Mouse (Mus musculus) erythroid progenitor cell, adult 5-6 weeks (primary cell): ENCODE measurements around the gene Cnpy3. TPM values are rescaled to one million over a fixed set of nuclear protein-coding genes. Genes with fewer than 3 reads are reported as not detected.
A peak's percentile ranks its signal among the peaks of the same experiment; 100 is the strongest.

Source experiments
- ATAC-seq: replicated peaks from 2 replicates; pipeline ENCODE4 v1.8.0; 2016; ENCODE audit warnings: moderate number of reproducible peaks, mild to moderate bottlenecking, moderate TSS enrichment, inconsistent platforms; ENCODE audit not compliant: poor library complexity, low FRiP score, severe bottlenecking
- total RNA-seq, 2 experiments: library from RNA; stranded (forward) in 1 of 2; stranded (reverse) in 1 of 2; fragments of 150-400 nt in 1 of 2; fragments of 186-747, 209-891 nt in 1 of 2; gene quantifications; 2 replicates each; pipeline versions ENCODE4 v1.2.3 to v1.2.4; 2015 to 2017; ENCODE audit warnings: low replicate concordance in 2 of 2

The Cnpy3 gene
- total RNA-seq, 2 experiments from 2014 or later = 3.4 to 7.2 TPM

DNA sequence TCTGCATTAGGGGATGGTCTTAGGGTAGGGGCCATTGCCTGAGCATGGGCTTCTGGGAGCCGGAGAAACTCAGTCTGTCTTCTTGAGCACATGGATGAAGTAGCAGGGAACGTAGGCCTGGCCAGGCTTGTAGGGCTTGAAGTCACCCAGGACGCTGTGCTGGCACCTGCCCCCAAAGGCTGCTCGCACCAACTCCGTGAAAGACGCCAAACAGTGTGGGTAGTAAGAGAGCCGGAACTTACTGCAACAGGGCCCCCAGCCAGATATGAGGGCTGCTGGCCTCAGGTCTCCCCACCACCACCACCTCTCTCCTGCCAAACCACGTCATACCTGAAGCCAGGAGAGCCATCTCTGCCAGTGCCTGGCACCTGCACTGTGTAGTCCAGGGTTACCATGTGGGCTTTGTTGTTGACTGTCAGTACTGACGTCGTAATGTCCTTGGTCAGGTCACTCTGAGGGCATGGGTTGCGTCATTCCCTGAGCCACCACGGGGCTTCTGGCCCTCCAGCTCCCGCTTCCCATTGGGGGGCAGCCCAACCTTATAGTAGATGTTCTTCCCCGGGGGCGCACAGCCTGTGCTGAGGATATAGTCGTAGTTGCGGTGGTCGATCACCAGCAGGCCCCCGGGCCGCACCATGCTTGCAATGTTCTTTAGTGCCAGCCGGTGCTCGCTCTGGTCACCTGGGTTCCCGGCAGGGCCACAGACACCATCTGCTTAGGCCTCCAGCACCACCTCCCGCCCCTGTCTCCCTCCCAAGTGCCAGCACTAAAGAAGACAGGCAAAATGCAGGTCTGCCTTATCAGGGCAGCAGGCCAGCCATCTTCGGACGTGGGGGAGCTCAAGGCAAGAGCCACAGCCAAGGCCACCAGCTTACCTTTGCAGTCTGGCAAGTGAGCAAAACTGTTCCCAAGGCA lies 26.0 kb downstream of the Cnpy3 start:
- no peak for ATAC-seq

DNA sequence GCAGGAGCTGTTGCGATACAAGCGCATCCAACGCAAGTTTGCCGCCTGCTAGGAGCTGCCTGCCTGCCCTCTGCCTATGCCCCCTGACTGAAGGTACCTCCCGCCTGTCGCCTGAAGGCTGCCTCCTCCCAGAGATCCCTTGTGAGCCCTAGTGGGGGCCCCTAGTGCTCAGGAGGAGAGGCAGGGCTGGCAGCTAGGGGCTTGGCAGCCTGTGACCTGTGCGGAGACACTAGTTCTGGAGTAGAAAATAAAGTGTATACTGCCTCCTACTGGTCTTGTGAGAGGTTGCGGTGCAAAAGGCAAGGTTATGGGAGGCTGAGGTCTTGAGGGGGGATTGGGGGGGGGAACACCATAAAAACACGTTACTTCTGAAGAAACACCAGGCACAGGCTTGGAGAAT lies 26.7 kb downstream of the Cnpy3 start:
- ATAC-seq = no peak

DNA sequence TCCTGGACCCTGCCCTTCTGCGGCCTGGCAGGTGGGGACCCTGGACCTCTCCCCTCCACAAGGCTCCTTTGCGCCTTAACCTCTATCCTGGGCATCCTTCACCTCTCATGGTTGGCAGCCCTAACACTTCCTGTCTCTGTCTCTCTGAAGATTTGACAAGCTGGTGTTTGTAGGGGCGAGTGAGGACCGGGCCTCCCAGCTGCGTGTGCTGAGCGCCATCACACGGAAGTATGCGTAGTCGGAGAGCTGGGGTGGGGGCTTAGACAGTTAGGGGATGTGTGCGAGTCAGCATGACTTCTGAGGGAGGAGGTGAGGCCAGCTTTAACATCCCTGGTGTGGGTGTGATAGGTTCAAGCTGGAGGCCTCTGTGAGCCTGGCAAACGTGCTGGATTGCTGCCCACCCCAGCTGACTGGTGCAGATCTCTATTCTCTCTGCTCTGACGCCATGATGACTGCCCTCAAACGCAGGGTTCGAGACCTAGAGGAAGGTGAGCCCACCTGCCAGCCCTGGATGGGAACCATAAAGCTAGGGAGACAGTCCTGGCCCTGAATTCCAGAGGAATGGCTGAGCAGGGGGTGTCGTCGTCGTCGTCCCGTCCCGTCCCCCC lies 27.4 kb downstream of the Cnpy3 start:
- ATAC-seq = no peak

DNA sequence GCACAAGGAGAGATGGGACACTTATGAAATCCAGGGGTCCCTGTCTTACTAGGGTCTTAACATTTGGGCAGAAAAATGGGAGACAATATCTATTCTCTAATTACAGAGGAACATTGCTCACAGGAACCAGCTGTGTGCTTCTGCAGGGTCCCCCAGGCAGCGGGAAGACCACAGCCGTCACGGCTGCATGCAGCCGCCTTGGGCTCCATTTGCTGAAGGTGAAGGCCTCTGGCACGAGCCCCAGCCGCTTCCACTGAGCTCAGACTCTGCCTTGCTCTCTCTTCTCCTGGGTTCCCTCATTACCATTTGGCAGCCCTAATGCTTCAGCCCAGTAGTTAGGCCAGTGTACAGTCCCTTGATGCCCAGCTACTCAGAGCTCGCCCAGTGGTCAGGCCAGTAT lies 30.9 kb downstream of the Cnpy3 start:
- no peak for ATAC-seq

DNA sequence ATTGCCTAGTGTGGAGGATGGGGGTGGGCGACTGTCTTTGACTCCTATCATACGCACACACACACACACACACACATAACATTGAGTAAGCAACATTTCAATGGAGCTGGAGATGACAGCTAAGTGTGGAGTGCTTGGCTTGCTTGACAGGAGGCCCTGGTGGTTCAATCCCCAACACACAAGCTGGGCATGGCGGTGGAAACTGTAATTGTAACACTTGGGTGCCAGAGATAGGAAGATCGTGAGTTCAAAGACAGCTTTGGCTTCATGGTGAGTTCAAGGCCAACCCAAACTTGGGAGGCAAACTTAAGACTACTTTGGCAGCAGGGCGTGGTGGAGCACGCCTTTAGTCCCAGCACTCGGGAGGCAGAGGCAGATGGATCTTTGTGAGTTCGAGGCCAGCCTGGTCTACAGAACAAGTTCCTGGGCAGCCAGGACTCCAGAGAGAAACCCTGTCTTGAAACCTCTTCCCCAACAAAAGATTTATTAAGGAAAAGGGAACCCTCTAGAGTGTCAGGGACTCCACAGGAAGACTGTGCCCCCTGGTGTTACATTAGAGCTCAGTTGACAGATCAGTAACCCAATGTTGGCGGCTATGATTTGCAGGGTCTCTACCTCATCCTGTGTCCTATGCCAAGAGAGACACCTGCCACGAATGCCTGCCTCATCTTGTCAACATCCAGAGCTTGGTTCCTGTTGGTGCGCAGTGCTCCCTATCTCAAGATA lies 37.1 kb downstream of the Cnpy3 start:
- ATAC-seq = no peak

DNA sequence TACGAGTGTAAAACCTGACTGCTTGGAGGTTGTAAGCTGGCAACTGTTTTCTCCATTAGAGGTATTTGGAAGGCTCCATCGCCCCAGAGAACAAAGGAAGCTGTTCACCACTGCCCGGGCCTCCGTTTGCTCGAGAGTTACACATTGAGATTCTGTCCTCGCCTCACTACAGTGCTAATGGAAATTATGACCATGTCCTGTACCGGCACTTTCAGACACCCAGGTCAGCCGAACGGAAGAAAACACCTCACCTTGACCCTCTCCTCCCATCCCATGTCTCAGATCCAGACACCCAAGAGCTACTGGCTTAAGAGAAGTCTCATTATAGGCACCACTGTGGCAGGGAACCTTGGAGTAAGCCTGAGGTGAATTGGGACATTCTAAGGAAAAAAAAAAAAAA lies 38.2 kb downstream of the Cnpy3 start:
- no peak for ATAC-seq

DNA sequence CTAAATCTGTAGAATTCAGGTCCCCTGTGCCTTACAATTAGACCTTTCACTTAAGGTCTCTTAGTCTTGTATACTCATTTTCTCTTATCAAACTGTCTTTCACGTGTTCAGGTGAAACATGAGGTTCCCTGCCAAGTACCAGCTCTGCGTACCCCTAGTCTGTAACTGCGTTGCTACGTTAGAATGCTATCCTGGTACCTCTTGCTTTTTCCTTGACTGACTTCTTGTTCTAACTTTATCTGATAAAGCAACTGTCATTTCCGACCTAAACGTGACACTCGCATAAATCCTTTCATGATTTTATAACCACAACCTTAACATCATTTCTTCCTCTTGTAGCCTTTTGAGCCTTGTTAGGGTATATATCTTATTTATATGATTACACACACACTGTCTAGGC lies 39.6 kb downstream of the Cnpy3 start:
- ATAC-seq = no peak

DNA sequence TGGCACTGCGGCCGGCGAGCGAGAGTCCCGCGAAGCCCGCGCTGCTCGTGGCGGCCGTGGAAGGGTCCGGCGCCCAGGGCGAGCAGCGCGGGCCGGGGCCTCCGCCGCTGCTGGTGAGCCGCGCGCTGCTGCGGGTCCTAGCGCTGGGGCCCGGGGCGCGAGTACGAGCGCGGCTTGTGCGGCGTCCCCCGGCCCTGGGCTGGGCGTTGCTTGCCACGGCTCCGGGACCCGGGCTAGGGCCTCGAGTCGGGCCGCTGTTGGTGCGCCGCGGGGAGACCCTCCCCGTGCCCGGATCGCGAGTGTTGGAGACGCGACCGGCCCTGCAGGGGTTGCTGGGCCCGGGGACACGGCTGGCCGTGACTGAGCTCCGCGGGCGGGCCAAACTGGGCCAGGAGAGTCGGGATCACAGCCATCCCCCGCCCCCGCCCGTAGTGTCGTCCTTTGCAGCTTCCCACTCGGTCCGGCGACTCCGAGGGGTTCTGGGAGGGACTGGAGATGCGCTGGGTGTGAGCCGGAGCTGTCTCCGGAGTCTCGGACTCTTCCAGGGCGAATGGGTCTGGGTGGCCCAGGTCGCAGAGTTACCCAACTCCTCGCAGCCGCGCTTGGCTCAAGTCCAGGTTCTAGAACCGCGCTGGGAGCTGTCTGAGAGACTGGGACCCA lies 40.3 kb downstream of the Cnpy3 start:
- ATAC-seq = 0 out of 2 replicates have a peak, but pooled peaks have one; percentile 41

DNA sequence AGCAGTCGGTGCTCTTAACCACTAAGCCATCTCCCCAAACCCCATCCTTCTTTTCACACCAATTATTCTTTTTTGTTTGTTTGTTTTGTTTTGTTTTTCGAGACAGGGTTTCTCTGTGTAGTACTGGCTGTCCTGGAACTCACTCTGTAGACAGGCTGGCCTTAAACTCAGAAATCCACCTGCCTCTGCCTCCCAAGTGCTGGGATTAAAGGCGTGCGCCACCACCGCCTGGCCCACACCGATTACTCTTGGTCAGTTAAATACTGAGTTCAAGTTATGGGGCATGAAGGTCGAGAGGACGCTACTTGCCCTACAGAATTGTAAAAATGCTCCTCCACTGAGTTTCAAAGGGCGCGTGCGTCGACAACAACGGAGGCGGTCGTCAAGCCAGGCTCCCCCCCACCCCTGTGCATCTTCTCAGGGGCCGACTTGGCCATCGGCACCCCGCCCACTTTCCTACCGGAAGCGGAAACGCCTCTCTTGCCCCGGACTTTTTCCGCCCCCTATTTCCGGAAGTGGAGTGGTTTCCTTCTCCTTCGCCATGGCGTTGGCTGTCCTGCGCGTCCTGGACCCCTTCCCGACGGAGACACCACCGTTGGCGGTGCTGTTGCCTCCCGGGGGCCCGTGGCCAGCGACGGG lies 40.9 kb downstream of the Cnpy3 start, which contains the start of gene Pex6:
Pex6 (plus strand) TSS at position 505 of the 639 bp plus-strand sequence.
- peak; percentile 97 for ATAC-seq

DNA sequence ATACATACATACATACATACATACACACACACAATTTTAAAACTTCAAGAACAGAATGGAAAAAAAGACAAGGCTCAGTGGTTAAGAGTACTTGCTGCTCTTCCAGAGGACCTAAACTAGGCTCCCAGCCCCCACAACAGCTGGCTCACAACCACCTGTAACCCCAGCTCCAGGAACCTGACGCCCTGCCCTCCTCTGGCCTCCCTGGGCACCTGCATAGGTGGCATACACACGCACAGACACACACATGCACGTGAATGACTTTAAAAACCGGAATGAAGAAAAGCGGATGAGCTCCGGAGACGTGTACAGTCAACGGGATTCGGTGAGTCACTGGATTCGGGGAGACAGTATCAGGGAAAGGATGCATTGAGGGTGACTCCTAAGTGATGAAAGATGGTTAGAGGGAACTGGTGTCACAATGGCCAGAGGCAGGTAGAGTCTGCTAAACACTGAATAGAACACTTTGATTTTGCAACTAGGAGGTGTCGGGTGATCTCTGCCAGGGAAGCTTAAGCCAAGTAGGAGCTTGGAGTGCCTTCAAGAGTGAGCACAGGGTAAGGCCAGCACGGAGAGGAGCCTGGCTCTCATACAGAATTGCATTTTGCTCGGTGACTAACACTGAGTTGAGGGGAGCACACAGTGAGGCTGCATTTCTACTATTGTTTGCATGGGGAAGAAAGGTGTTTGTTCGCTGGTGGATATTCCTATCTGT lies 45.5 kb downstream of the Cnpy3 start:
- ATAC-seq = no peak

DNA sequence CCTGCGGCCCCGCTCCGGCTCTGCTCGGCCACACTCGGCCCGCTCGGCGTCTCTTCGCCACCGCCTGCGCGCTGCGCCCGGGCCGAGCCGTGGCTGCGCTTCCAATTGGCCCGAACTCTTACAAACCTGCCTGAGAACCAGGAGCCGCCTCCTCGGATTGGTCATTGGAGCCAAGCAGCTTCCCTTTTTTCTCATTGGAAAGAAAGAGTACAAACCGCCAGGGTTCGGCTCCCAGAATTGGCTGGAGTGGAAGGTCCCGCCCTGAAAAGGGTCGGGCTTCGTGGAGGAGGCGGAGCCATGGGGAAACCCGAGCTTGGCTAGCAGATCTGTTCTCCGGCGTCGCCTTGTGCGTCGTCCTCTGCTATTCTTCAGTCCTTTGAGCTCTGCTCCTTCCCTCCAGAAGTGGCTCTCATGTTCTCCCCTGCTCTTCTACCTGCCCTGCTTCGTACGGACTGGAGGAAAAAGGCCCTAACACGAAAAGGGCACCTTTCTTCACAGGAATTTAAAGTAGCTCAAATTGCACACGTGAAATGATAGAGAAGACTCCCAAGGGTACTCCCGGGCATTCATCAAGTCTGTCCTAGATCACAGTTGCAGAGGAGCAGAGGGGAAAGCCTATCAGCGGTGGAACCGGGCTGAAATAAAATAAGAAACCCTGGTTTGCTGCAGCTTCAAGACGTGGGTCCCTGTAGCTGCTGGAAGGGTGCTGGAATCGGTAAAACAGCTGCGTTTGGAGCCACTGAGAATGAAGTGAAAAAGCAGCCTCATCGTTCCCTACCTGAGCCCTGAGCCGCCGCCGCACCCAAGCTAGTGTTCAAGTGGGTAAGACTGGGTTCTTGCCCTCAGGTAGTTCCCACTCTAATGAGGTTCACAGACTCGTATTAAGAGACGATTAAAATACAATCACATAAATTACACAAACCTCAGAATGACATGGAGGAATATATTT lies 46.9 kb downstream of the Cnpy3 start, which contains the start of gene Ppp2r5d:
Ppp2r5d (minus strand) TSS at position 225 of the 949 bp plus-strand sequence.
- ATAC-seq = peak; percentile 97

DNA sequence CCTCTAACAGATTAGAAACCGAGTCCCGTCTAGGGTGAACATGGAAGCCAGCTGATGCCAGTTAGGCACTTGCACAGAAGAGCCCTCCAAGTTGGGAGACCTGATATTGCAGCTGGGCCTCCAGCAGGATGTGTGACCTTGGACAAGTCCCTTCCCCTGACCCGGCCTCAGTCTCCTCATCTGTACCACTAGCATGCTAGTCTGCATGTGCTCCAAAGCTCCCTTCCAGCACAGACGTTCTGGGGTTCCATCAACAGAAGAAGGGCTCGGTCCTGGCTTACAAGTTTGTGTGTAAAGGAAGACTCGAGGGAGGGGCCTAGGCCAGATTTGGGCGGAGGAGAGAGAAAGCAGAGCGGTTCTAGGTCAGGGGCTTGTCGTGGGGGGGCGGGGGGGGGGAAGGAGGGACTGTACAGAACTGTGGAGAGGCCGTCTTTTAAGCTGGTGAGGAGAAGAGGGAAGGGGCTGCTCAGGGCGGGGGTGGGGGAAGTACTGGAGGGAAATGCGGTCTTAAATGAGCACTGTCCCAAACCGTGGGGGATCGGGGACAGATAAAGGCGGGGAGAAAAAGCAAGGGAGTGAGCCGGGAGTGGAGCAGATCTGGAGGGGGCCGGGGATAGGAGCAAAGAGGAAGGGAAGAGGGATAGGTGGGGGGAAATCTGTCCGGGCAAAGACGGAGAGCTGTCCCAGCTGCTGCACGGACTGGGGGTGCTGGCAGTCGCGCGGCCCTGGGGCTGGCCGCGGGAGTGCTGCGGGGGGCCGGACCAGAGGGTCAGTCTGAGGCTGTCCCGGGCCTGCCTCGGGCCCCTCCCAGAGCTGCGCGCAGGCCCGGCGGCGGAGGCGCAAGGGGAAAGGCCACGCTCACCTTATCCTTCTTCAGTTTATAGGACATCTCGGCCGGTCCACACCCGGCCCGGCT lies 47.8 kb downstream of the Cnpy3 start:
- ATAC-seq = no peak; the same call in 1 of the 2 replicates

DNA sequence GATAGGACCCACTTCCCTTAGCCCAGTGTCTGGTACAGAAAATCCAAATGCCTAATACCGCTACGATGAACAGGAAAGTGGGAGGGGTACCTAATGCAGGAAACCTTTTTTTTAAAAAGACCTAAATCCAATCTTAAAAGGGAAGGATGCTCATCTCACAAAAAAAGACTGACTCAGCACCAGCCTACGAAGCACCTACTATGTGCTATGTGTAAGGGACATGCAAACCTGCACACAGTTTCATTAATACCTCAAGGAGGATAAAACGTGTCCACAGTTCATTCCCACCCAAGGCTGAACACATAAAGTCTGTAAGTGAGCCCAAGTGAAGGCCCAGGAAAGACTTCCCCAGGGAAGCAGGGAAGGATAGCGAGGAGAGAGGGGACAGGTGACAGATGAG lies 49.5 kb downstream of the Cnpy3 start:
- no peak for ATAC-seq

DNA sequence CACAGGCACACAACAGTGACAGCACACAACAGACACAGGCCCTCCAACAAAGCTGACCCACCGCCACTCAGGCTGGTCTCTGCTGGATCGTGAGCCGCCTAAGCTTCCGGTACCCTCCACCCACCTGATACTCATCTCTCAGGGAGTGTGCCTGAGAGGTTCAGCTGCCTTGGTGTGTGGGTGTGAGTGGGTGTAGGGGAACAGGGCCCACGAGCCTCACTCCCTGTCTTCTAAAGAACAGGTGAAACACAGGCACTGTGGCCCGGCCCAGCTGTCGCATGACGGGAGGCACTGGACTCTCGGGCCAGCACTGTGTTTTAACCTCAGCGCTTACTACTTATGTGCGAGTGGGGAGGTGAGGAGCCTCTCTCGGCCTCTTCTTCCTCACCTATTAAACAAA lies 49.9 kb downstream of the Cnpy3 start:
- ATAC-seq = no peak

DNA sequence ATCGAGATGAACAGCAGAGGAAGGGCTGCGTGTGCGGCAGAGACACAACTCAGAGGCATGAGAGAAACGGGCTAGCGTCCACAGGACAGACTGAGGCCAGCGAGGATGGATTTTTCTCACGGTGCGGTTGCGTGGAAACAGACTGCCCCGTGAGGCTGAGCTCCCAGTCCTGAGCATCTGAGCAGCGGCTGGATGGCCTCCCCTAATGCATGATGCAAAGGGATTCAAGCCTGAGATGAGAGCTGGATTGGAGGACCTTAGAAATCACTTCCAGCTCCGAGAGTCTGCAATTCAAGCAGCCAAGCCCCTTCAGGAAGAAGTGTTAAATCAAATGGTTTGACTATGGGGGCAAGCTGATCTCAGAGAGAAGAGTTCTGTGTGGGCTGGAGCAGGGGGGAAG lies 50.5 kb downstream of the Cnpy3 start:
- ATAC-seq = no peak

DNA sequence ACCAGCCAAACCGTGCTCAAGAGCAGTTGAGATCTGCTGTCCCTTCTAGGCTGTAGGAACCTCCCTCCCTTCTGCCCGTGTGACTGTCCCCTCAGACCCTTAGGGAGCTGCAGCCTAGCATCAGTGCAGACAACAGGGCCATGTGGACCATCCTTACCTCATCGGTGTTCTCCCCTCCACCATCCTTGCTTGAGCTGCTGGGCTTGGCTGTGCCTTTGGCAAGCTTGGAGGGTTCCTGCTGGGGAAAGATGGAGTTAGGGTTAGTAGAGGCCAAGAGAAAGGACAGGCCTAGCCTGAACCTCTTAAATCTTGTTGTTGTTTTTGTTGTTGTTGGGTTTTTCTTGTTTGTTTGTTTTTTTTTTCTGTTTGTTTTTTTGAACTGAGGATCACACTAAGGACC lies 52.1 kb downstream of the Cnpy3 start:
- ATAC-seq = no peak

DNA sequence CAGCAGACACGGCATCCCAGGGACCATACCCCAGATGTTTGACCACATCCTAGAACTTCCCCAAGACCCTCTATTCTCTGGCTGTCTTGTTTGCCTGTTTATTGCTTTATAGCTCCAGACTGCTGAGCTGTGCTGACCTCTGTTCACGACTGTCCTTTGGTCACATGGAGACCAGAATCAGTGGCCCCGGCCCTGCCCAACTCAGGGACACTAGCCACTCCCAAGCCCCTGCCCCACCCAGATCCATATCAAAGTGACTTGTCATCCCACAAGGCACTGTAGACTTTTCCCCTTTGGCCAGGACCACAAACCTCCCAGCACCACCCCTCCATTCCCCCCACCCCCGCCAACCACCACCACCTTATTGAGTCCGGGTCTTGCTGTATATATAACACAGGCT lies 52.8 kb downstream of the Cnpy3 start:
- no peak for ATAC-seq
